In genomic region chr17:31977131-31977530, GRCm38 (mm10) we compare ENCODE assay signal across 28 mouse cellular contexts. TPM values are rescaled to one million over a fixed set of nuclear protein-coding genes. Genes with fewer than 3 reads are reported as not detected.
"Had no signal": no experiment of that assay in that cellular context is flagged by ENCODE, and none has a peak within 500 bp of the region (broad histone marks: within the 10 kb centered on the region; RNA-seq: fewer than 3 reads in every experiment).

No protein-coding gene starts in this region.

- H3K9me3 ChIP-seq: embryonic facial prominence, embryonic 10.5 days; embryonic facial prominence, embryonic 12.5 days; embryonic facial prominence, embryonic 13.5 days; embryonic facial prominence, embryonic 15.5 days; forebrain, embryonic 10.5 days; forebrain, embryonic 12.5 days; forebrain, embryonic 13.5 days; forebrain, embryonic 15.5 days had no signal

- H3K4me3 ChIP-seq: embryonic facial prominence, embryonic 10.5 days; embryonic facial prominence, embryonic 12.5 days; embryonic facial prominence, embryonic 13.5 days; embryonic facial prominence, embryonic 15.5 days; erythroblast, embryonic 14.5 days; forebrain, embryonic 10.5 days; forebrain, embryonic 12.5 days; forebrain, embryonic 13.5 days; forebrain, embryonic 15.5 days; gastrocnemius, adult 2 months; heart, adult 2 months had no signal

- DNase-seq: cerebellum, adult 2 months; cerebellum, adult 8-10 months; cerebellum, adult 9-10 months; cerebellum, adult 9-11 months; cerebellum, postnatal 10 days; cerebellum, postnatal 14 days; cerebellum, postnatal 25 days; cerebellum, postnatal 36 days; embryo, embryonic 11 days; forebrain, postnatal 0 days; gastrocnemius, adult 2 months; gastrocnemius, postnatal 10 days; gastrocnemius, postnatal 14 days; gastrocnemius, postnatal 25 days; gastrocnemius, postnatal 36 days; heart, adult 18-20 months; heart, adult 2 months had no signal

- H3K4me1 ChIP-seq: forebrain, embryonic 10.5 days; forebrain, embryonic 12.5 days; forebrain, embryonic 13.5 days; forebrain, embryonic 15.5 days had no signal

- H3K27me3 ChIP-seq: embryonic facial prominence, embryonic 12.5 days; embryonic facial prominence, embryonic 13.5 days; embryonic facial prominence, embryonic 15.5 days; forebrain, embryonic 12.5 days; forebrain, embryonic 13.5 days; forebrain, embryonic 15.5 days had no signal

- H3K27ac ChIP-seq: embryonic facial prominence, embryonic 10.5 days; embryonic facial prominence, embryonic 12.5 days; embryonic facial prominence, embryonic 13.5 days; embryonic facial prominence, embryonic 15.5 days; forebrain, embryonic 10.5 days; forebrain, embryonic 12.5 days; forebrain, embryonic 13.5 days; forebrain, embryonic 15.5 days; gastrocnemius, adult 2 months; heart, adult 2 months had no signal

- H3K36me3 ChIP-seq: embryonic facial prominence, embryonic 10.5 days; embryonic facial prominence, embryonic 12.5 days; embryonic facial prominence, embryonic 13.5 days; embryonic facial prominence, embryonic 15.5 days; forebrain, embryonic 10.5 days; forebrain, embryonic 12.5 days; forebrain, embryonic 15.5 days had no signal

RNA-seq across cellular contexts. Expression of gene Hsf2bp, which starts 59.0 kb away (rescaled TPM):
- total RNA-seq: common myeloid progenitor, adult 5-6 weeks; granulocyte monocyte progenitor cell, adult 5-6 weeks had no signal
- polyA plus RNA-seq: erythroblast, embryonic 14.5 days had no signal
